Mouse (Mus musculus) kidney, adult 2 months (tissue): Measurements from ENCODE around the gene Pde2a. TPM values are rescaled to one million over a fixed set of nuclear protein-coding genes. Genes with fewer than 3 reads are reported as not detected.
"Not testable (repeated sequence)": the region's sequence is repeated elsewhere in the genome, so short reads cannot be mapped to it uniquely, and the experiment has no call there.

ENCODE experiments used
- DNase-seq: peaks from one replicate; pipeline ENCODE4 v3.0.0; 2021
- H3K27ac ChIP-seq: fragments of 200-500 bp; 2 replicates; pipeline ENCODE4 v1.5.1; 2012; ENCODE audit warnings: low read depth, low read length, control low read depth, inconsistent platforms; ENCODE audit not compliant: insufficient read depth
- H3K27me3 ChIP-seq: fragments of 200-500 bp; replicated peaks from 2 replicates; pipeline ENCODE4 v1.6.1; 2012; ENCODE audit warnings: mild to moderate bottlenecking, moderate library complexity, low read length, inconsistent platforms; ENCODE audit not compliant: control insufficient read depth, insufficient read depth
- H3K36me3 ChIP-seq: fragments of 200-500 bp; 2 replicates; pipeline ENCODE4 v1.6.1; 2012; ENCODE audit warnings: mild to moderate bottlenecking, moderate library complexity, low read length, inconsistent platforms; ENCODE audit not compliant: control insufficient read depth, insufficient read depth
- H3K4me1 ChIP-seq: fragments of 200-500 bp; 2 replicates; pipeline ENCODE4 v1.6.1; 2011; ENCODE audit warnings: low read length; ENCODE audit not compliant: control insufficient read depth, insufficient read depth
- H3K4me3 ChIP-seq: fragments of 200-500 bp; 2 replicates; pipeline ENCODE4 v1.5.1; 2011; ENCODE audit warnings: mild to moderate bottlenecking, low read depth, low read length, control low read depth; ENCODE audit not compliant: insufficient read depth
- CTCF ChIP-seq: fragments of 200-500 bp; conservative IDR thresholded peaks from 2 replicates; pipeline ENCODE4 v1.5.1; 2011; ENCODE audit warnings: low read depth, mild to moderate bottlenecking, control low read depth, low read length, moderate library complexity, mixed read lengths; ENCODE audit not compliant: insufficient read depth, insufficient read length
- POLR2A ChIP-seq: fragments of 200-500 bp; IDR thresholded peaks from one replicate; pipeline ENCODE4 v1.6.1; 2011; ENCODE audit warnings: low read depth, low read length, control low read depth
- WGBS: fragments of 180-500 bp; shearing (Covaris S2); methylation state at CpG from one replicate; pipeline ENCODE4 v1.1.7; 2018; 5-methylcytosine and 5-hydroxymethylcytosine counted together
- polyA plus RNA-seq: library from polyadenylated mRNA; depleted of rRNA; stranded (reverse); fragments of >200 nt; gene quantifications from 2 replicates; pipeline ENCODE4 v1.2.3, GENCODE M21; 2012

The Pde2a gene
- polyA plus RNA-seq, 1 experiment: 28.6 TPM

DNA sequence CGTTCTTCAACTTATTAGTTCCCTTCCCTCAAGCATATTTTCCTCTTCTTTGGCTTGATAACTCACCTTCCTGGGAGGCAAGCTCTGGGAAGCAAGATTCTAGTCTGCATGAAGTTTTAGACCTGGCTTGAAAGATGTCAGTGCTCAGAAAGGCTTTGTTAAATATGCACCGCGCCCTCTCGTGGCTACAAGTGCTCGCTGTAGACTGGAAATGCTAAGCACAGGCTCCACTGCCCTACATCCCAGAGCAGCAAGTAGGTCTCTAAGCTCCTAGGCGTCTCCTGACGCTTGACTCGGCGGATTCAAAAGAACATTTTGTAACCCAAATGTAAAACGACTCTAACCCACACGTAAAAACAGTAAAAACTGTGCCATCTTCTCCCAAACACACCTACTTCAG, 119.6 kb downstream of the Pde2a start:
- no peak overlapping the region for H3K27ac ChIP-seq
- no peaks in the 10 kb centered on the region for H3K4me1 ChIP-seq
- TF ChIP-seq CTCF (peak; percentile 83), POLR2A (no peak)
- peak; percentile 76 for DNase-seq
- H3K36me3 ChIP-seq: no peaks in the 10 kb centered on the region
- no peaks in the 10 kb centered on the region for H3K27me3 ChIP-seq
- no peak overlapping the region for H3K4me3 ChIP-seq
- 3% methylated on average over 11 of the region's 11 CpGs for WGBS

DNA sequence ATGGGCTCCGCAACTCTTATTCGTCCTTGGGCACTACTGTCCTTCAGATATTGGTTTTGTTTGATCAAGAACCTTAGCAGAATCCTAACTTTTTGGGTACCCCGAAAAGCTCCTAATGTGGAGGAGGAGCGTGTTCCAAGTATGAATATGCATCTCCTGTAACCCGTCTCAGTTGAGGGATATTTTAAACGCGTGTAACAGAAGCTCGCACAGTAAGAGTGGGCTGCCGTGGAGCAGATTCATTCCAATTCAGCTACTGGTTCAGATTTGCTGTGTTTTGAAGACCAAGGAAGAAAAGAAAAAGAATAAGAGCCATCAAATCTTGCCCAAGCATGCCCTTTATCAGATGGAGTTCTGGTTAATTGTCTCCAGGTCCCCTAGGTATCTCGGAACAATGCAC, 120.2 kb downstream of the Pde2a start:
- no peak overlapping the region for H3K27ac ChIP-seq
- H3K4me1 ChIP-seq: no peaks in the 10 kb centered on the region
- H3K36me3 ChIP-seq: no peaks in the 10 kb centered on the region
- no peak overlapping the region for H3K4me3 ChIP-seq
- 51% methylated on average over 10 of the region's 10 CpGs for WGBS
- TF ChIP-seq POLR2A (no peak), CTCF (no peak)
- no peaks in the 10 kb centered on the region for H3K27me3 ChIP-seq
- DNase-seq: no peak

GRCm38 (mm10) chr7:101547651-101548050, 126.2 kb downstream of the Pde2a start:
- Histone ChIP-seq H3K27ac (no peak overlapping the region), H3K27me3 (no peaks in the 10 kb centered on the region), H3K36me3 (no peaks in the 10 kb centered on the region), H3K4me3 (no peak overlapping the region), H3K4me1 (no peaks in the 10 kb centered on the region)
- TF ChIP-seq POLR2A (no peak), CTCF (no peak)
- no peak for DNase-seq
- 82% methylated on average over 3 of the region's 3 CpGs for WGBS

GRCm38 (mm10) chr7:101549266-101549665, 127.8 kb downstream of the Pde2a start:
- no peaks in the 10 kb centered on the region for H3K4me1 ChIP-seq
- 75% methylated on average over 3 of the region's 3 CpGs for WGBS
- TF ChIP-seq CTCF (no peak), POLR2A (no peak)
- no peak for DNase-seq
- no peak overlapping the region for H3K27ac ChIP-seq
- no peaks in the 10 kb centered on the region for H3K36me3 ChIP-seq
- H3K27me3 ChIP-seq: no peaks in the 10 kb centered on the region
- H3K4me3 ChIP-seq: no peak overlapping the region

DNA sequence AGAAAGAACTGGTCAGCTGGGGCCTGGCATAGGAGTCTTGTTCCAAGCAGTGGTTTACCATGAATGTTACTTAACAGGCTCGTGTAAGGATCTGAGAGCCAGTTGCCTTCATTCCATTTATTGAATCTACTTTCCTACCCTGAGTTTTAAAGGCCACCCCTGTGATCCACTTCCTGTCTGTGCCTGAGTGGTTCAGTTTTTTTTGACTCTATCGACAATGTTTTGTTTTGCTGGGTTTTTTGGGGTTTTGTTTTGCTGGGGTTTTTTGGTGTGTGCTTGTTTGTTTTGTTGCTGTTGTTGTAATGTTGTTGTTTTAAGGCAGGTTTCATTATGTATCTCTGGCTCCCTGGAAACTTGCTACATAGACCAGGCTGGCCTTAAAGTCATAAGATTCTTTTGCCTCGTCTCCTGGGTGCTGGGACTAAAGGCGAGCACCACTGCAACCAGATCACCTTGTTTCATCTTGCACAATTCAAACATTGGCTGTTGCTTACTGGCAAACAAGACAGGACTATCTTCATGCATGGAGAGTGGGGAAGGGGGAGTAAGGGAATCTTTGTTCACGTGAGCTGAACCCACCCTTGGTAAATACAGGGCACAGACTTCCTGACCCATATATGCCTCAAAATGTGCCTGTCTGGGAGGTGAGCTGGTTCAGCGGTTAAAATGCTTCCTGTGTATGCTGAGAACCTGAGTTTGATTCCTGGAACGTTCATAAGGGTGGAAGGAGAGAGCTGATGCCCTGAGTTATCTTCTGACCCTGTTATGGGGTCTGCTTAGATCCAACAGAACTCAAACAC, 129.4 kb downstream of the Pde2a start:
- TF ChIP-seq CTCF (no peak), POLR2A (no peak)
- no peaks in the 10 kb centered on the region for H3K4me1 ChIP-seq
- H3K4me3 ChIP-seq: no peak overlapping the region
- no peaks in the 10 kb centered on the region for H3K27me3 ChIP-seq
- H3K27ac ChIP-seq: no peak overlapping the region
- no peaks in the 10 kb centered on the region for H3K36me3 ChIP-seq
- DNase-seq: no peak
- WGBS: 63% methylated on average over 7 of the region's 7 CpGs

GRCm38 (mm10) chr7:101551530-101551929, 130.0 kb downstream of the Pde2a start:
- DNase-seq: no peak
- Histone ChIP-seq H3K36me3 (no peaks in the 10 kb centered on the region), H3K4me3 (no peak overlapping the region), H3K4me1 (no peaks in the 10 kb centered on the region), H3K27me3 (no peaks in the 10 kb centered on the region), H3K27ac (no peak overlapping the region)
- WGBS: 98% methylated on average over 1 of the region's 1 CpGs
- TF ChIP-seq POLR2A: no peak
- no peak for TF ChIP-seq CTCF

GRCm38 (mm10) chr7:101555473-101555872, 134.0 kb downstream of the Pde2a start:
- not testable (repeated sequence) for H3K4me1 ChIP-seq, H3K4me3 ChIP-seq, H3K27ac ChIP-seq, H3K36me3 ChIP-seq, H3K27me3 ChIP-seq, DNase-seq
- WGBS: 92% methylated on average over 3 of the region's 3 CpGs
